Mouse (Mus musculus) thymus, adult 2 months (tissue): ENCODE data around the gene Plch1.

Experiments
- CTCF ChIP-seq: fragments of 200-500 bp; IDR thresholded peaks from 2 replicates; pipeline ENCODE4 v1.5.1; 2012; ENCODE audit warnings: mild to moderate bottlenecking, control low read depth, low read length, moderate library complexity, borderline replicate concordance; ENCODE audit not compliant: control insufficient read depth, poor library complexity, insufficient read depth; ENCODE audit errors: extremely low read depth
- POLR2A ChIP-seq: fragments of 200-500 bp; IDR thresholded peaks from 2 replicates; pipeline ENCODE4 v1.6.1; 2012; ENCODE audit warnings: mild to moderate bottlenecking, low read length, control low read depth, moderate library complexity; ENCODE audit not compliant: control insufficient read depth, poor library complexity, insufficient read depth; ENCODE audit errors: extremely low read depth

DNA sequence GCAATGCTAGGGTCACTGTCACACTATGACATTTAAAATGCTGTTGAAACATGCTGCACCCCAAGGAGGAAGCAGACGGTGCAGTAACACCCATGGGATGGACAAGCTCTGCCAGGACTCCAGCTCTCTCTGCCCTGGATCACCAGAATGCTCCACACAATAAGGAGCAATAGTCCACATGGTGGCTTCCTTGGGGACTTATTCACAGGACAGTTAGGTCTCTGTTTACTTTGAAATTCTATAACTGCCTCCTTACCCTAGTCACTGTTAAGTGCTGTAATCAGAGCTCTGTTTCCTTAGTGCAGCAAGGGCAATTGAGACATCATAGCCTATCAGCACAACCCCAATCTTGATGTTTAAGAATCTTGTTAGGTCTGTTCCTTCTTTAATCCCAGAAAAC lies 92.4 kb downstream of the Plch1 start:
- TF ChIP-seq POLR2A, result no peak
- TF ChIP-seq CTCF, result no peak
